Mouse (Mus musculus): ENCODE measurements around the gene Rara.

Gene Rara

GRCm38 (mm10) chr11:98927438-98928076, at the start of gene Rara:
TSS of gene Rara (plus strand) at chr11:98927818.
- in situ Hi-C loops (cut with MboI; ENCODE audit: unreplicated experiment in 2 of 2): loop anchor here (5.0 to 25.0 kb wide), 4 partner anchors 45 to 1660 kb away; no protein-coding TSS in a partner anchor

- in situ Hi-C loops (cut with MboI; ENCODE audit: unreplicated experiment in 2 of 2): no loop called here
Measured at GRCm38 (mm10) chr11:98887703-98888102, 39.9 kb upstream of the Rara start.

- in situ Hi-C loops (cut with MboI; ENCODE audit: unreplicated experiment in 2 of 2): no loop called here
Measured at GRCm38 (mm10) chr11:98889077-98889476, 38.5 kb upstream of the Rara start.

- in situ Hi-C loops (cut with MboI; ENCODE audit: unreplicated experiment in 2 of 2): no loop called here
Measured at GRCm38 (mm10) chr11:98889977-98890376, 37.6 kb upstream of the Rara start.

- in situ Hi-C loops (cut with MboI; ENCODE audit: unreplicated experiment in 2 of 2): no loop called here
Measured at GRCm38 (mm10) chr11:98892426-98892825, 35.2 kb upstream of the Rara start.

- in situ Hi-C loops (cut with MboI; ENCODE audit: unreplicated experiment in 2 of 2): loop anchor here (5.0 kb wide), 1 partner anchor 38 kb away; the partner anchor contains the start of gene Wipf2 (in 2 of the 2)
Measured at GRCm38 (mm10) chr11:98900529-98901125, 27.0 kb upstream of the Rara start.

- in situ Hi-C loops (cut with MboI; ENCODE audit: unreplicated experiment in 2 of 2): loop anchor here (5.0 kb wide), 1 partner anchor 40 kb away; the partner anchor contains the start of gene Wipf2 (in 2 of the 2)
Measured at GRCm38 (mm10) chr11:98902621-98903245, 24.9 kb upstream of the Rara start.

- in situ Hi-C loops (cut with MboI; ENCODE audit: unreplicated experiment in 2 of 2): loop anchor here (5.0 kb wide), 1 partner anchor 42 kb away; the partner anchor contains the start of gene Wipf2 (in 2 of the 2)
Measured at GRCm38 (mm10) chr11:98904577-98904976, 23.0 kb upstream of the Rara start.

GRCm38 (mm10) chr11:98905033-98905432, 22.6 kb upstream of the Rara start:
- in situ Hi-C loops (cut with MboI; ENCODE audit: unreplicated experiment in 2 of 2): no loop called here

GRCm38 (mm10) chr11:98905583-98905982, 22.0 kb upstream of the Rara start:
- in situ Hi-C loops (cut with MboI; ENCODE audit: unreplicated experiment in 2 of 2): no loop called here

- in situ Hi-C loops (cut with MboI; ENCODE audit: unreplicated experiment in 2 of 2): no loop called here
Measured at GRCm38 (mm10) chr11:98907063-98907436, 20.6 kb upstream of the Rara start.

- in situ Hi-C loops (cut with MboI; ENCODE audit: unreplicated experiment in 2 of 2): no loop called here
Measured at GRCm38 (mm10) chr11:98907437-98908173, 20.0 kb upstream of the Rara start, which contains the start of gene Cdc6. TSS of gene Cdc6 (plus strand) at chr11:98907801.

- in situ Hi-C loops (cut with MboI; ENCODE audit: unreplicated experiment in 2 of 2): loop anchor here (5.0 to 10.0 kb wide), 4 partner anchors 125 to 215 kb away; partner anchors contain the start of gene Csf3 (in 1 of the 2)
Measured at GRCm38 (mm10) chr11:98909654-98910053, 18.0 kb upstream of the Rara start.

GRCm38 (mm10) chr11:98910415-98910814, 17.2 kb upstream of the Rara start:
- in situ Hi-C loops (cut with MboI; ENCODE audit: unreplicated experiment in 2 of 2): loop anchor here (5.0 to 10.0 kb wide), 4 partner anchors 124 to 214 kb away; partner anchors contain the start of gene Csf3 (in 1 of the 2)

- in situ Hi-C loops (cut with MboI; ENCODE audit: unreplicated experiment in 2 of 2): loop anchor here (5.0 to 10.0 kb wide), 4 partner anchors 123 to 214 kb away; partner anchors contain the start of gene Csf3 (in 1 of the 2)
Measured at GRCm38 (mm10) chr11:98911498-98911897, 16.1 kb upstream of the Rara start.

- in situ Hi-C loops (cut with MboI; ENCODE audit: unreplicated experiment in 2 of 2): loop anchor here (5.0 to 10.0 kb wide), 4 partner anchors 121 to 217 kb away; partner anchors contain the start of gene Csf3 (in 1 of the 2)
Measured at GRCm38 (mm10) chr11:98914196-98914595, 13.4 kb upstream of the Rara start.

- in situ Hi-C loops (cut with MboI; ENCODE audit: unreplicated experiment in 2 of 2): loop anchor here (5.0 to 10.0 kb wide), 5 partner anchors 118 to 376 kb away; partner anchors contain the start of gene Igfbp4 (in 1 of the 2)
Measured at GRCm38 (mm10) chr11:98916376-98916775, 11.2 kb upstream of the Rara start.

GRCm38 (mm10) chr11:98917428-98918005, 10.1 kb upstream of the Rara start:
- in situ Hi-C loops (cut with MboI; ENCODE audit: unreplicated experiment in 2 of 2): loop anchor here (5.0 to 10.0 kb wide), 5 partner anchors 117 to 375 kb away; partner anchors contain the start of gene Igfbp4 (in 1 of the 2)

GRCm38 (mm10) chr11:98918231-98918630, 9.4 kb upstream of the Rara start:
- in situ Hi-C loops (cut with MboI; ENCODE audit: unreplicated experiment in 2 of 2): loop anchor here (5.0 to 10.0 kb wide), 5 partner anchors 117 to 374 kb away; partner anchors contain the start of gene Igfbp4 (in 1 of the 2)

GRCm38 (mm10) chr11:98919009-98919408, 8.6 kb upstream of the Rara start:
- in situ Hi-C loops (cut with MboI; ENCODE audit: unreplicated experiment in 2 of 2): loop anchor here (5.0 to 10.0 kb wide), 5 partner anchors 116 to 373 kb away; partner anchors contain the start of gene Igfbp4 (in 1 of the 2)

Data from v-Abl transformed pro-B cells (cell line).